In genomic region chr3:29707467-29707866, GRCm38 (mm10) we compare ENCODE assay signal across 26 mouse cellular contexts.
"Had no signal": no experiment of that assay in that cellular context is flagged by ENCODE, and none has a peak within 500 bp of the region (broad histone marks: within the 10 kb centered on the region; RNA-seq: fewer than 3 reads in every experiment).

No protein-coding gene starts in this region.

- H3K36me3 ChIP-seq: embryonic facial prominence, embryonic 10.5 days; embryonic facial prominence, embryonic 12.5 days; embryonic facial prominence, embryonic 13.5 days; embryonic facial prominence, embryonic 15.5 days; forebrain, embryonic 10.5 days; forebrain, embryonic 15.5 days; heart, embryonic 10.5 days had no signal

- H3K9me3 ChIP-seq: embryonic facial prominence, embryonic 10.5 days; embryonic facial prominence, embryonic 12.5 days; embryonic facial prominence, embryonic 13.5 days; embryonic facial prominence, embryonic 15.5 days; forebrain, embryonic 10.5 days; forebrain, embryonic 13.5 days; forebrain, embryonic 15.5 days; heart, embryonic 10.5 days had no signal

- H3K4me3 ChIP-seq: embryonic facial prominence, embryonic 10.5 days; embryonic facial prominence, embryonic 12.5 days; embryonic facial prominence, embryonic 13.5 days; embryonic facial prominence, embryonic 15.5 days; erythroblast, embryonic 14.5 days; forebrain, embryonic 10.5 days; forebrain, embryonic 13.5 days; forebrain, embryonic 15.5 days; gastrocnemius, adult 2 months; heart, adult 2 months; heart, embryonic 10.5 days had no signal

- H3K9ac ChIP-seq: embryonic facial prominence, embryonic 12.5 days; embryonic facial prominence, embryonic 13.5 days; embryonic facial prominence, embryonic 15.5 days; forebrain, embryonic 13.5 days; forebrain, embryonic 15.5 days had no signal

- H3K4me2 ChIP-seq: embryonic facial prominence, embryonic 12.5 days; embryonic facial prominence, embryonic 13.5 days; embryonic facial prominence, embryonic 15.5 days; forebrain, embryonic 13.5 days; forebrain, embryonic 15.5 days had no signal

- ATAC-seq: forebrain, embryonic 13.5 days; forebrain, embryonic 14.5 days; forebrain, embryonic 15.5 days; forebrain, embryonic 16.5 days had no signal

- H3K27me3 ChIP-seq: embryonic facial prominence, embryonic 12.5 days; embryonic facial prominence, embryonic 13.5 days; embryonic facial prominence, embryonic 15.5 days; forebrain, embryonic 13.5 days; forebrain, embryonic 15.5 days had no signal

- DNase-seq: cerebellum, adult 9-10 months; cerebellum, adult 9-11 months; cerebellum, postnatal 10 days; cerebellum, postnatal 14 days; cerebellum, postnatal 25 days; cerebellum, postnatal 36 days; embryo, embryonic 11 days; gastrocnemius, adult 2 months; gastrocnemius, postnatal 10 days; gastrocnemius, postnatal 14 days; gastrocnemius, postnatal 25 days; gastrocnemius, postnatal 36 days; heart, adult 11 months; heart, adult 18-20 months; heart, adult 2 months had no signal

- H3K4me1 ChIP-seq: embryonic facial prominence, embryonic 10.5 days; embryonic facial prominence, embryonic 12.5 days; embryonic facial prominence, embryonic 13.5 days; embryonic facial prominence, embryonic 15.5 days; forebrain, embryonic 10.5 days; forebrain, embryonic 13.5 days; heart, embryonic 10.5 days had no signal

- H3K27ac ChIP-seq: embryonic facial prominence, embryonic 10.5 days; embryonic facial prominence, embryonic 12.5 days; embryonic facial prominence, embryonic 13.5 days; embryonic facial prominence, embryonic 15.5 days; forebrain, embryonic 10.5 days; forebrain, embryonic 13.5 days; forebrain, embryonic 15.5 days; gastrocnemius, adult 2 months; heart, adult 2 months; heart, embryonic 10.5 days had no signal
